Mouse (Mus musculus) embryonic facial prominence, embryonic 14.5 days (tissue): ENCODE results near the gene Ppil2. TPM values are rescaled to one million over a fixed set of nuclear protein-coding genes. Genes with fewer than 3 reads are reported as not detected.
A peak's percentile ranks its signal among the peaks of the same experiment; 100 is the strongest.

Source experiments
- ATAC-seq: fragments of 200-750 bp; cut with Nextera tagmentation; 2 replicates; pipeline ENCODE4 v1.8.0; 2017; ENCODE audit warnings: low read depth, moderate number of reproducible peaks, moderate TSS enrichment
- DNase-seq: peaks from one replicate; pipeline ENCODE4 v3.0.0-alpha.2; 2015; ENCODE audit warnings: low spot score
- H3K27ac ChIP-seq: fragments of 300-500 bp; sonication (generic); replicated peaks from 2 replicates; pipeline ENCODE4 v1.5.1; 2014; ENCODE audit warnings: low read depth, mild to moderate bottlenecking, low read length, moderate library complexity
- H3K27me3 ChIP-seq: fragments of 300-500 bp; sonication (generic); replicated peaks from 2 replicates; pipeline ENCODE4 v1.6.1; 2014; ENCODE audit warnings: low read length; ENCODE audit not compliant: control insufficient read depth, insufficient read depth
- H3K36me3 ChIP-seq: fragments of 300-500 bp; sonication (generic); 2 replicates; pipeline ENCODE4 v1.6.1; 2014; ENCODE audit warnings: low read length, mixed read lengths; ENCODE audit not compliant: control insufficient read depth, insufficient read depth
- H3K4me1 ChIP-seq: fragments of 300-500 bp; sonication (generic); 2 replicates; pipeline ENCODE4 v1.6.1; 2014; ENCODE audit warnings: antibody characterized with exemption, low read length; ENCODE audit not compliant: control insufficient read depth, insufficient read depth
- H3K4me2 ChIP-seq: fragments of 300-500 bp; sonication (generic); 2 replicates; pipeline ENCODE4 v1.6.1; 2014; ENCODE audit warnings: low read depth, mild to moderate bottlenecking, low read length, moderate library complexity, mixed read lengths
- H3K4me3 ChIP-seq: fragments of 300-500 bp; sonication (generic); 2 replicates; pipeline ENCODE4 v1.5.1; 2014; ENCODE audit warnings: low read depth, mild to moderate bottlenecking, low read length
- H3K9ac ChIP-seq: fragments of 300-500 bp; sonication (generic); 2 replicates; pipeline ENCODE4 v1.6.1; 2014; ENCODE audit warnings: low read depth, mild to moderate bottlenecking, low read length, moderate library complexity, mixed read lengths
- H3K9me3 ChIP-seq: fragments of 300-500 bp; sonication (generic); 2 replicates; pipeline ENCODE4 v1.6.1; 2016; ENCODE audit warnings: low read length; ENCODE audit not compliant: control insufficient read depth
- WGBS: fragments of 180-500 bp; shearing (Covaris S2); extraction: QIAGEN DNeasy Blood & Tissue Kit; methylation state at CpG from one replicate; pipeline ENCODE4 v1.1.7; 2014; 5-methylcytosine and 5-hydroxymethylcytosine counted together
- polyA plus RNA-seq: library from polyadenylated mRNA; unstranded; fragments of >200 nt; fragmentation: Nextera tagmentation; extraction: Ambion mirVana; gene quantifications from 2 replicates; pipeline ENCODE4 v1.2.1, GENCODE M21; 2014

Ppil2 gene
- 101 and 117 TPM in 2 replicates for polyA plus RNA-seq

GRCm38 (mm10) chr16:17110771-17111743, at the start of gene Ppil2:
TSS of gene Ppil2 (minus strand) at chr16:17111257.
- Histone ChIP-seq H3K4me1 (peaks cover 8% of the 10 kb centered on the region; the same call in 1 of the 2 replicates), H3K36me3 (peaks cover 33% of the 10 kb centered on the region), H3K4me2 (peak within 1 kb of the TSS; percentile 68), H3K27ac (no peak within 1 kb of the TSS), H3K27me3 (no peaks in the 10 kb centered on the region), H3K9me3 (no peaks in the 10 kb centered on the region), H3K4me3 (peak within 1 kb of the TSS; percentile 89), H3K9ac (peak within 1 kb of the TSS; percentile 82)
- DNase-seq (peak; percentile 92), ATAC-seq (peak; percentile 83)
- 9% methylated on average over 38 of the region's 38 CpGs for WGBS

DNA sequence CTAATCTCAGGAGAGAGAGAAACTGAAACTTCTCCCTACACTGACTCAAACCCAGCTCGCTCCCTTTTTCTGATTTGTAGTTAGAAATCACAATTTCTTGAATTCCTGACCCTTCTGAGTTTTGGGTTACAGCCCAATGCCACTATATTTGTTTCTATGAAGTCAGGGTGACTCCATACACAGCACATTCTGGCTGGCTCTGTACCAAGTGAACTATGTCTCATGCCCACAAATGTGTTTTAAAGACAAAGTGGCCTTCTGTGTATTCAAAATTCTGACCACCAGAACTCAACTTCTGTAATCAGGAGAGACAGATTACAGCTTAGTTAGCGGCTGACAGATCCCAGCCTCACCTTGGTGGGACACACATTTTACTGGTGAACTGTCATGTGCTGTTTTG, 43.3 kb upstream of the Ppil2 start:
- ATAC-seq, result no peak
- 89% methylated on average over 2 of the region's 2 CpGs for WGBS
- Histone ChIP-seq H3K9me3 (no peaks in the 10 kb centered on the region), H3K4me3 (no peak overlapping the region), H3K36me3 (peaks cover 66% of the 10 kb centered on the region), H3K4me2 (no peak overlapping the region), H3K27ac (no peak overlapping the region), H3K27me3 (no peaks in the 10 kb centered on the region), H3K9ac (no peak overlapping the region), H3K4me1 (no peaks in the 10 kb centered on the region)
- DNase-seq, result no peak

GRCm38 (mm10) chr16:17151874-17152273, 40.8 kb upstream of the Ppil2 start:
- H3K27me3 ChIP-seq, result peaks cover 4% of the 10 kb centered on the region; the same call in 1 of the 2 replicates
- H3K4me1 ChIP-seq, result peaks cover 6% of the 10 kb centered on the region; the same call in 1 of the 2 replicates
- 97% methylated on average over 4 of the region's 4 CpGs for WGBS
- no peak overlapping the region for H3K4me3 ChIP-seq
- H3K9ac ChIP-seq, result no peak overlapping the region
- peaks cover 48% of the 10 kb centered on the region for H3K36me3 ChIP-seq
- DNase-seq, result no peak
- no peak overlapping the region for H3K4me2 ChIP-seq
- H3K9me3 ChIP-seq, result no peaks in the 10 kb centered on the region
- no peak overlapping the region for H3K27ac ChIP-seq
- ATAC-seq, result no peak

DNA sequence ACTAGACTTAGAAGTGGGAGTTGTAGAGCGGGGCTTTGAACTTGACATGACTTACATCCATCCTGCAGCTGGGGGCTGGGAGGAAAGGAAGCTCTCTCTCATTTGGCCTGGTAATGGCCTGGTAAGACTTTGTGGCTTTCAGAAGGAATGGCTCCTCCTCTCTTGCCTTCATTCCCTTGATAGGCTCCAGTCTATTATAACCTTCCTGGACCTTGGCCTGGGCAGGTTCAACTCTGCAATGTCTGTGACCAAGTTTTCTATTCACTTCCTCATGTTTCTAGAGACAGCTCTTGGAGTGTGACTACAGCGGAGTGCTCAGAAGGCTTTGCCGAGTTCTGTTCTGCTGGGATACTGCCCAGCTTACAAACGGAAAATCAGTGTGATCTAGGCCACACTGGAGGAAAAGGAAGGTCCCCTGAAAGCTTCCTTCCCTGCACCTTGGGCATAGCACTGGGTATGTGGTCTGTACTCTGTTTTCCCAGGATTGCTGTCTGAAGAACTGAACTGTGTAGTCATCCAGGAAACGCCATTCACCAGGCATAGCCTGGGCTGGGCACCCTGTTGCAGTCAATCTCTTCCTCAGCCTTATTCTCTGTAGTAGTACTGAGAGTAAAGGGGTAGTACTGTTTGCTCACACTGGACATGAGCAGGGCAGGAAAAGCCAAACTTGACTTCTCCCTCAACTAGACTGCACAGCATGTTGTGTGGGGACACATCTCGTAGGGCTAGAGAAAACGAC, 39.6 kb upstream of the Ppil2 start:
- no peak overlapping the region for H3K4me3 ChIP-seq
- H3K27ac ChIP-seq, result no peak overlapping the region
- peaks cover 6% of the 10 kb centered on the region; the same call in 1 of the 2 replicates for H3K4me1 ChIP-seq
- peaks cover 4% of the 10 kb centered on the region; the same call in 1 of the 2 replicates for H3K27me3 ChIP-seq
- DNase-seq (no peak), ATAC-seq (no peak)
- no peaks in the 10 kb centered on the region for H3K9me3 ChIP-seq
- no peak overlapping the region for H3K9ac ChIP-seq
- H3K4me2 ChIP-seq, result no peak overlapping the region
- WGBS, result 83% methylated on average over 7 of the region's 7 CpGs
- peaks cover 42% of the 10 kb centered on the region for H3K36me3 ChIP-seq

DNA sequence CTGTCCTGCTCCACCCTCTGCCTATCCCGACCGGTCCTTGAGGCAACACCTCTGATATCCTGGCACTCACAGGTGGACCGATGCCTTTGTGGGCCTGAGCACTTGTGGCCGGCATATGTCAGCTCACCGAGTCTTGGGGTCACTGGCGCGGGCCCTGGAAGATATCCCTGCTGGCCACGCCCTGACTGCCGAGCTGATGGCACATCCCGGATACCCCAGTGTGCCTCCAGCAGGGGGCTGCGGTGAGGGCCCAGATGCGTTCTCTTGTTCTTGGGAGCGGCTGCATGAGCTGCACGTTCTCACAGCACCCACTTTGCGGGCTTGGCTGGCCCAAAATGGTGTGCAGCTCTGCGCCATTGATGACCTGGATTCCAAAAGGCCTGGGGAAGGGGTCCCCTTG, 37.0 kb upstream of the Ppil2 start:
- DNase-seq (peak; percentile 73), ATAC-seq (0 out of 2 replicates have a peak, but pooled peaks have one; percentile 11)
- H3K4me3 ChIP-seq, result peak overlapping the region; percentile 65
- no peaks in the 10 kb centered on the region for H3K9me3 ChIP-seq
- WGBS, result 12% methylated on average over 15 of the region's 16 CpGs
- peak overlapping the region; percentile 66 for H3K9ac ChIP-seq
- peaks cover 21% of the 10 kb centered on the region for H3K36me3 ChIP-seq
- peaks cover 6% of the 10 kb centered on the region; the same call in 1 of the 2 replicates for H3K4me1 ChIP-seq
- H3K4me2 ChIP-seq, result peak overlapping the region; percentile 100
- peaks cover 4% of the 10 kb centered on the region; the same call in 1 of the 2 replicates for H3K27me3 ChIP-seq
- no peak overlapping the region for H3K27ac ChIP-seq

DNA sequence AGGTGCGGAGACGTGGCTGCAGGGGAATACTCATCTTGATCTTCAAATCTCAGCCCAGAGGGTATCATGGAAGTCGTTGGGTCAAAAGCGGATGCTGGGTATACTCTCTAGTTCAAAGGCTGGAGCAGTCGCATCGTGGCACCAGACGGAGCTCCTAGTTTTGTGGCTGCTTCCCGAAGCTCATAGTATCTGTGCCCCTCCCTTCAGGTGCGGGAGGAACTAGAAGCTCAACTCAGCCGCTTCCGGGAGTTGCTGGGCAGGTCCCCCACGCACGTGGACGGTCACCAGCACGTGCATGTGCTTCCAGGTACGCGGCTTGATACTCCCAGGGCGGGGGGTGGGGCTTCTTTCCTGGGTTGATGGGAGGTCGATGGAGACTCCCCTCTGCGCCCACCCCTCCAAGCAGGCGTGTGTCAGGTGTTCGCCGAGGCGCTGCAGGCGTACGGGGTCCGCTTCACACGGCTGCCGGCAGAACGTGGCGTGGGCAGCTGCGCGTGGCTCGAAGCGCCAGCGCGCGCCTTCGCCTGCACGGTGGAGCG, 36.4 kb upstream of the Ppil2 start:
- no peaks in the 10 kb centered on the region for H3K9me3 ChIP-seq
- DNase-seq (peak; percentile 50), ATAC-seq (peak; percentile 16; the same call in 1 of the 2 replicates)
- H3K36me3 ChIP-seq, result peaks cover 15% of the 10 kb centered on the region; the same call in 1 of the 2 replicates
- peaks cover 4% of the 10 kb centered on the region; the same call in 1 of the 2 replicates for H3K27me3 ChIP-seq
- H3K9ac ChIP-seq, result peak overlapping the region; percentile 66
- peak overlapping the region; percentile 100 for H3K4me2 ChIP-seq
- peaks cover 6% of the 10 kb centered on the region; the same call in 1 of the 2 replicates for H3K4me1 ChIP-seq
- H3K27ac ChIP-seq, result no peak overlapping the region
- H3K4me3 ChIP-seq, result peak overlapping the region; percentile 65
- WGBS, result under 1% methylated on average over 28 of the region's 41 CpGs

- Histone ChIP-seq H3K27me3 (peaks cover 4% of the 10 kb centered on the region; the same call in 1 of the 2 replicates), H3K4me3 (peak within 1 kb of the TSS; percentile 65), H3K9ac (peak within 1 kb of the TSS; percentile 66), H3K9me3 (no peaks in the 10 kb centered on the region), H3K4me1 (peaks cover 6% of the 10 kb centered on the region; the same call in 1 of the 2 replicates), H3K4me2 (peak within 1 kb of the TSS; percentile 100), H3K36me3 (peaks cover 8% of the 10 kb centered on the region; the same call in 1 of the 2 replicates), H3K27ac (no peak within 1 kb of the TSS)
- 0% methylated on average over 20 of the region's 34 CpGs for WGBS
- peak; percentile 94 for DNase-seq
- peak; percentile 89 for ATAC-seq
Measured at GRCm38 (mm10) chr16:17146772-17147235, 35.7 kb upstream of the Ppil2 start, which contains the start of gene Ccdc116. TSS of gene Ccdc116 (minus strand) at chr16:17147229.

DNA sequence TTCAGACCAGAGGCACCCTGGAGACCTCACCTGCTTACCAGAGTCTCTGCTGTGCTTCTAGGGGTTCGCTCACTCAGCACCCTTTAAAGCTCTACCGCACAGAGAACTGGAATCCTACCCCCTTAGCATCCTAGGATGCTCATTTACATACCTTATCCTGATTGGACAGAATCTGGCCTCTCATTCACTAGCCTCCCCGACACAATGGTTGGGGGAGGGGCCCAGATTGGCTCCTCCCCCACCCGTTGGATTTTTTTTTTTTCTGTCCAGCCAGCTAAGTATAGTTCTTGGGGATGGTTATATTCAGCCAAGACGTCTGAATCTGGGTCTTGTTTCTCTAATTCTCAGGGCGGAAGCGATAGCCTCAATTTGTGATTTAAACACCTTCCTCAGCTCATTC, 33.3 kb upstream of the Ppil2 start, which contains the start of gene Ydjc:
Gene Ydjc (plus strand): TSS at position 283 of the 400 bp plus-strand sequence.
- Histone ChIP-seq H3K9ac (no peak within 1 kb of the TSS), H3K36me3 (no peaks in the 10 kb centered on the region), H3K4me1 (peaks cover 6% of the 10 kb centered on the region; the same call in 1 of the 2 replicates), H3K9me3 (no peaks in the 10 kb centered on the region), H3K27ac (no peak within 1 kb of the TSS), H3K27me3 (peaks cover 4% of the 10 kb centered on the region; the same call in 1 of the 2 replicates), H3K4me2 (no peak within 1 kb of the TSS), H3K4me3 (no peak within 1 kb of the TSS)
- DNase-seq (peak; percentile 31), ATAC-seq (no peak)
- WGBS, result 22% methylated on average over 7 of the region's 7 CpGs
